Mouse (Mus musculus) forebrain, embryonic 10.5 days (tissue): Measurements from ENCODE around the gene Mlh1. TPM values are rescaled to one million over a fixed set of nuclear protein-coding genes. Genes with fewer than 3 reads are reported as not detected.

Source experiments
- DNase-seq: peaks from one replicate; pipeline ENCODE4 v3.0.0-alpha.2; 2017; ENCODE audit warnings: low spot score; ENCODE audit errors: extremely low spot score
- H3K27ac ChIP-seq: fragments of 300-500 bp; sonication (generic); 2 replicates; pipeline ENCODE4 v1.5.1; 2016; ENCODE audit warnings: mild to moderate bottlenecking
- H3K27me3 ChIP-seq: fragments of 300-500 bp; sonication (generic); 2 replicates; pipeline ENCODE4 v1.6.1; 2016; ENCODE audit warnings: mild to moderate bottlenecking; ENCODE audit not compliant: poor library complexity, severe bottlenecking
- H3K36me3 ChIP-seq: fragments of 300-500 bp; sonication (generic); replicated peaks from 2 replicates; pipeline ENCODE4 v1.6.1; 2016; ENCODE audit warnings: mild to moderate bottlenecking, moderate library complexity
- H3K4me1 ChIP-seq: fragments of 300-500 bp; sonication (generic); 2 replicates; pipeline ENCODE4 v1.6.1; 2016
- H3K4me3 ChIP-seq: fragments of 300-500 bp; sonication (generic); 2 replicates; pipeline ENCODE4 v1.5.1; 2016; ENCODE audit warnings: mild to moderate bottlenecking, moderate library complexity
- H3K9me3 ChIP-seq: fragments of 300-500 bp; sonication (generic); 2 replicates; pipeline ENCODE4 v1.6.1; 2016; ENCODE audit warnings: mild to moderate bottlenecking, moderate library complexity
- WGBS: fragments of 180-500 bp; shearing (Covaris S2); methylation state at CpG from one replicate; pipeline ENCODE4 v1.1.7; 2016; 5-methylcytosine and 5-hydroxymethylcytosine counted together
- polyA plus RNA-seq: library from polyadenylated mRNA; unstranded; fragments of >200 nt; fragmentation: Nextera tagmentation; extraction: Ambion mirVana; gene quantifications from 2 replicates; pipeline ENCODE4 v1.2.1, GENCODE M21; 2016

Gene Mlh1
- polyA plus RNA-seq, 1 experiment from 2014 or later, result 58.3 TPM

DNA sequence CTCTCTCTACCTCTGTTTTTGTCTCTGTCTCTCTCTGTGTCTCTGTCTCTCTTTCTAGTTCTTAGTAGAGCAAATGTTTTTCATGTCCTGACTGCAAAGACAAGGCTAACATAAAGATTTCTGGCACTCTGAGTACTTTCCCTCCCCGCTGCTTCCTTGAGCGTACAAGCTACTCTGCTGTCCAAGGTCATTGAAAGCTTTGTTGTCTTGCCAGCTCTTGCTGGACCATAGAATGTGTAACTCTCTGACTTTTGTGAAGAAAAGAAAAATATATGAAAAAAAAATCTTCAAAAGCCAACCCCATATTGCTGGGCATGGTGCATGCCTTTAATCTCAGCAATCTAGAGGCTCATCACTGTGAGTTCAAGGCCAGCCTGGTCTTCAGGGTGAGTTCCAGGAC lies 27.0 kb upstream of the Mlh1 start:
- Histone ChIP-seq H3K27ac (no peak overlapping the region), H3K4me1 (no peaks in the 10 kb centered on the region), H3K36me3 (no peaks in the 10 kb centered on the region), H3K9me3 (no peaks in the 10 kb centered on the region), H3K27me3 (no peaks in the 10 kb centered on the region), H3K4me3 (no peak overlapping the region)
- 96% methylated on average over 2 of the region's 2 CpGs for WGBS
- no peak for DNase-seq

DNA sequence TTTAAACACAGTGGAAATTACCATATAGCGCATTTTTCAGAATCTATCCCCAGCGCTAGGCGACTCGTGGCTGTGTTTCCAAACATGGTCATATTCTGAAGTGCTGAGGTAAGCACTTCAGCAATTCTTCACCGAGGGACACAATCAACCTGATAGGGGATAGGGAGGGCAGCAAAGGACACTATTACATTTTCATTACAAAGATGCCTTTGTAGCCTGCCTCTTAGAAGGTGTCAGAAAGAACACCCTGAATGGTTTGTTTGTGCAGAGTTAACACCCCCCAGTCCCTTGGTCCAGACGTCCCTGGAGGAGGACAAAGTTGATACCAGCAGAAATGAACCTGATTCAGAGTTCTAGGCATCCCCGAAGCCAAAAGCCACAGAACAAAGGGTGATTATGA lies 24.8 kb upstream of the Mlh1 start:
- DNase-seq, result no peak
- no peaks in the 10 kb centered on the region for H3K4me1 ChIP-seq
- H3K9me3 ChIP-seq, result no peaks in the 10 kb centered on the region
- no peak overlapping the region for H3K27ac ChIP-seq
- H3K27me3 ChIP-seq, result no peaks in the 10 kb centered on the region
- H3K36me3 ChIP-seq, result no peaks in the 10 kb centered on the region
- WGBS, result 86% methylated on average over 7 of the region's 7 CpGs
- H3K4me3 ChIP-seq, result no peak overlapping the region

DNA sequence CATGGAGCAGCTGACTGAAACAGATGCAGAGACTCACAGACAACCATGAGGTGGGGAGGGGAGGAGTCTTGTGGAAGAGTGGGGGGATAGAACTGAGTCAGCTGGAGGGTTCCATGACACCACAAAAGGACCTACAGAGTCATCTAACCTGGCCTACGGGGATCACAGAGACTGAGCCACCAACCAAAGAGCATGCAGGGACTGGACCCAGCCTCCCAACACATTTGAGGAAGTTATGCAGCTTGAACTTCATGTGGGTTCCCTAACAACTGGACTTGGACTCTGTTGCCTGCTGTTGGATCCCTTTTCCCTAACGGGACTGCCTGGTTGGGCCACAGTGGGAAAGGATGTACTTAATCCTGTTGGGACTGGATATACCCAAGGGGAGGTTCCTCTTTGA lies 23.7 kb upstream of the Mlh1 start:
- H3K4me3 ChIP-seq, result no peak overlapping the region
- H3K4me1 ChIP-seq, result no peaks in the 10 kb centered on the region
- no peaks in the 10 kb centered on the region for H3K27me3 ChIP-seq
- no peaks in the 10 kb centered on the region for H3K36me3 ChIP-seq
- H3K27ac ChIP-seq, result no peak overlapping the region
- WGBS, result 73% methylated on average over 2 of the region's 2 CpGs
- H3K9me3 ChIP-seq, result no peaks in the 10 kb centered on the region
- no peak for DNase-seq

DNA sequence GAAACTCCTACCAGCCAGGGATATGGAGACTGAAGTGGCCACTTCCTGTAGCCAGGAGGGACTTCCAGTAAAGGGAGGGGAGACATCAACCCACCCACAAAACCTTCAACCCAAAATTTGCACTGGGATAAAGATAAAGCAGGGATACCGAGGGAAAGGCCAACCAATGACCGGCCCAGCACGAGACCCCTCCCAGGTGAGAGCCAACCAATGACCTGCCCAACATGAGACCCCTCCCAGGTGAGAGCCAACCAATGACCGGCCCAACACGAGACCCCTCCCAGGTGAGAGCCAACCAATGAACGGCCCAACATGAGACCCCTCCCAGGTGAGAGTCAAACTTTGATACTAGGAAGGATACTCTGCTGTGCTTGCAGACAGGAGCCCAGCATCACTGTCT lies 23.3 kb upstream of the Mlh1 start:
- no peaks in the 10 kb centered on the region for H3K9me3 ChIP-seq
- no peaks in the 10 kb centered on the region for H3K27me3 ChIP-seq
- no peaks in the 10 kb centered on the region for H3K36me3 ChIP-seq
- peaks cover 3% of the 10 kb centered on the region for H3K4me1 ChIP-seq
- H3K4me3 ChIP-seq, result no peak overlapping the region
- 91% methylated on average over 6 of the region's 6 CpGs for WGBS
- DNase-seq, result no peak
- no peak overlapping the region for H3K27ac ChIP-seq

DNA sequence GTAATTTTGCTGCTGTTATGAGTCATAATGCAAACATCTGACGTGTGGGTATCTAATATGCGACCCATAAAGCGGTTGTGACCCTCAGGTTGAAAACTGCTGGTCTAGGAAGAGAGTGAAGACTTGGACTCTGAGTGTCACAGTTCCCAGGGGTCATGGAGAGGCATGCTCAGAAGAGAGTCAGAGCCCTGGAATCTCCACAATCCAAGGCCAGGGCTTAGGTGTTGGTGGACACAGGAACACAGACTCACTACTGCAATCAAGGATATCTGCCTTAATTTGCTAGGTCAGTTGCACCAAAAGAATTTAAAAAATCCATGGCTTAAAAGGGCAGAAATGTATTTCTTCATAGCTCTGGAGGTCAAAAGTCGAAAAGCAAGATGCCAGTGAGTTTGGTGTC lies 21.6 kb upstream of the Mlh1 start:
- H3K9me3 ChIP-seq, result no peaks in the 10 kb centered on the region
- DNase-seq, result no peak
- H3K27me3 ChIP-seq, result no peaks in the 10 kb centered on the region
- H3K4me3 ChIP-seq, result no peak overlapping the region
- no peak overlapping the region for H3K27ac ChIP-seq
- peaks cover 12% of the 10 kb centered on the region for H3K4me1 ChIP-seq
- H3K36me3 ChIP-seq, result no peaks in the 10 kb centered on the region
- 91% methylated on average over 4 of the region's 4 CpGs for WGBS

DNA sequence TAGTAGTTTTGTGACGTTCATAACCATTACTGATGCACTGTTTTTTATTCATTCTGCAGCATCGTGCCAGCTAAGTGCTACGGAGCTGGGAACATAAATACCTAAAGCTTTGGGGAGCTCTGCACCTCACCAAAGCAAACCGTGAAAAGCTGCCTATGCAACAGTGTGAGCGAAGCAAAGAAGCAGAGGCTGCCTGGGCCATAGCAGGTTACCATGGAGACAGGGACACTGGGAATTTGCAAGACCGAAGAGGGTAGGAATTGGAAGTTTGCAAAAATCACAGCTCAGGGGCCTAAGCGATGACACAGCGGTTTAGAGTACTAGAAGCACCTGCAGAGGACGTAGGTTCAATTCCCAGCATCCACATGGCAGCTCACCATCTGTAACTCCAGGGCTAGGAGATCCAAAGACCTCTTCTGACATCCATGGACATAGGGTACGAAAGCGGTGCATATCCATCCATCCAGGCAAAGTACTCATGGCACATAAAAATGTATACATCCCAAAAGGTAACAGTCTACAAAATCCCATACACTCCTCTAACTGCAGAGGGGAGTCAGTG lies 19.0 kb upstream of the Mlh1 start:
- 78% methylated on average over 11 of the region's 11 CpGs for WGBS
- H3K9me3 ChIP-seq, result no peaks in the 10 kb centered on the region
- no peaks in the 10 kb centered on the region for H3K36me3 ChIP-seq
- H3K27me3 ChIP-seq, result no peaks in the 10 kb centered on the region
- no peak for DNase-seq
- peaks cover 19% of the 10 kb centered on the region for H3K4me1 ChIP-seq
- H3K27ac ChIP-seq, result no peak overlapping the region
- no peak overlapping the region for H3K4me3 ChIP-seq

DNA sequence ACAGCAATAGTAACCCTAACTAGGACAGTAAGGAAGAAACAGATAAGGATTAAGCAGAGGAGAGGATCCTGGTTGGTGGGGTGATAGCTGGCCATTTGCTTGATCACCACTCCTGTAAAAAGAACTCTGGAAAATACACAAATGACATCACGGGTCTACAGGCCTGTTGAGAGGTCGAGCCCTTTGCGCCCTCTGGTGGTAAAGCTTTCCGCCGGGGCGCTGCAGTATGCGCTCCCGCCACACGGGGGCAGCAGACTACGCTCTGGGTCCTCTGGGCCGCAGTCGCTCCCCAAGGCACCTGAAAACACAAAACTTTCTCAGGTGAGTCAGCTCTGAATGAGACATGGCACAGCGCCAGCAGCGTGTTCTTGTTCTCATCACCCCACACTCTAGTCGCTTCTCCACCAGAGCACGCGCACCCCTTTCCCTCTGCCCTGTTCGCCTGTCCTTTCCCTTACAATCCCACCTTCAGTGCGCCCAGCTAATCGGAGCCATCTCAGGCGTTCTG lies 18.3 kb upstream of the Mlh1 start:
- peaks cover 26% of the 10 kb centered on the region for H3K4me1 ChIP-seq
- H3K9me3 ChIP-seq, result no peaks in the 10 kb centered on the region
- 15% methylated on average over 21 of the region's 21 CpGs for WGBS
- peak overlapping the region; percentile 62; the same call in 1 of the 2 replicates for H3K27ac ChIP-seq
- no peaks in the 10 kb centered on the region for H3K27me3 ChIP-seq
- peak overlapping the region; percentile 12; the same call in 1 of the 2 replicates for H3K4me3 ChIP-seq
- H3K36me3 ChIP-seq, result no peaks in the 10 kb centered on the region
- peak; percentile 87 for DNase-seq

DNA sequence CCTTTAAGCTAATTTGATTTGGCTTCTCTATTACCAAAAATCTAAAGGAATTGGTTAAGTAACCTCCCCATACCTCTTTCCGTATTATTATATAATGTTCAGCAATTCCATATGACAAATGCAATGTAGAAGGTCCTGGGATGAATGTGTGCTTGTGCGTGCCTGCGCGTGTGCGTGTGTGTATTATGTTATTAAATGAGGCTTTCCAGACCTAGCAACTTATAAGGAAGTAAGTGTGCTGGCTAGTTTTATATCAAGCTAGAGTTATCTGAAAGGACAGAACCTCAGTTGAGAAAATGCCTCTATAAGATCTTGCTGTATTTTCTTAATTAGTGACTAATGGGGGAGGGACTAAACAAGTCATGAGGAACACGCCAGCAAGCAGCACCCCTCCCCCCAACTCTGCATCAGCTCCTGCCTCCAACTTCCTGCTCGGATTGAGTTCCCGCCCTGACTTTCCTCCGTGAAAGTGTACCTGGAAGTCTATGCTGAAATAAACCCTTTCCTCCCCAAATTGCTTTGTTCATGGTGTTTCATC lies 17.8 kb upstream of the Mlh1 start:
- no peaks in the 10 kb centered on the region for H3K36me3 ChIP-seq
- H3K27me3 ChIP-seq, result no peaks in the 10 kb centered on the region
- DNase-seq, result peak; percentile 21
- peaks cover 28% of the 10 kb centered on the region for H3K4me1 ChIP-seq
- no peaks in the 10 kb centered on the region for H3K9me3 ChIP-seq
- H3K4me3 ChIP-seq, result peak overlapping the region; percentile 12; the same call in 1 of the 2 replicates
- H3K27ac ChIP-seq, result peak overlapping the region; percentile 62; the same call in 1 of the 2 replicates
- 58% methylated on average over 9 of the region's 9 CpGs for WGBS

DNA sequence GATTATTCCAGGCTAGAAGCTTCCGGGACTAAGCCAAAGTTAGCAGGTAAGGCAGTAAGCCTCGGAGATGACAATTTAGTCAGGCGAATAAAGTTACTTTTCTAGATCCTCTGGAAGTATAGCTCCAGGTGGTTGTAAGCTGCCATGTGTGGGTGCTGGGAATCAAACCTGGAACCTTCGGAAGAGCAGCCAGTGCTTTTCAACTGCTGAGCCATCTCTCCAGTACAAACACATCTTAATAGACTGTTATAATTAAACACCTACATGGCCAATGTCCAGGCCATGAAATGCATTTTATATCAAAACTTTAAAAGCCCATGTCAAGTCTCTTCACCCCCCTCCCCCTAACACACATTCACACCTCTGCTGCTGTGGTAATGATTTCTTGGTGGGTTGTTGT lies 16.4 kb upstream of the Mlh1 start:
- Histone ChIP-seq H3K27me3 (no peaks in the 10 kb centered on the region), H3K36me3 (no peaks in the 10 kb centered on the region), H3K27ac (no peak overlapping the region), H3K4me1 (peaks cover 28% of the 10 kb centered on the region), H3K9me3 (no peaks in the 10 kb centered on the region), H3K4me3 (no peak overlapping the region)
- 93% methylated on average over 4 of the region's 4 CpGs for WGBS
- DNase-seq, result no peak

DNA sequence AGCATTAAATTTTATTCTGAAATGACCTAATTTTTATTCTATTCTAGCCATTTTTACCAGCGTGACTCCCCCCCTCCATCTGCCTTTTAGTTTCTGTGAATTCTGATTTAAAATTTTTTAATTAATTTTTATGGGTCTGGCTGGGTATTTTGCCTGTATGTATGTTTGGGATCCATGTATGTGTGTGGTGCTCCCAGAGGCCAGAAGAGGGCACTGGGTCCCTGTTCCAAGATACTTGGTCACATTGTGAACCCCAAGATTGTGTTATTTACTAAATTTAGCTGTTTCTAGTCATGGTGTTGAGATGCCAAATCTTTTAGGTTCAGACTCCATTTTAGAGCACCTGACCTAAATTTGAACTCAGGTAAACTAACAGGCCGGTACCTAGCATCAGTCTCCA lies 14.9 kb upstream of the Mlh1 start:
- Histone ChIP-seq H3K27me3 (no peaks in the 10 kb centered on the region), H3K4me3 (no peak overlapping the region), H3K36me3 (no peaks in the 10 kb centered on the region), H3K4me1 (peaks cover 28% of the 10 kb centered on the region), H3K27ac (no peak overlapping the region), H3K9me3 (no peaks in the 10 kb centered on the region)
- DNase-seq, result no peak
- WGBS, result 83% methylated on average over 2 of the region's 2 CpGs

DNA sequence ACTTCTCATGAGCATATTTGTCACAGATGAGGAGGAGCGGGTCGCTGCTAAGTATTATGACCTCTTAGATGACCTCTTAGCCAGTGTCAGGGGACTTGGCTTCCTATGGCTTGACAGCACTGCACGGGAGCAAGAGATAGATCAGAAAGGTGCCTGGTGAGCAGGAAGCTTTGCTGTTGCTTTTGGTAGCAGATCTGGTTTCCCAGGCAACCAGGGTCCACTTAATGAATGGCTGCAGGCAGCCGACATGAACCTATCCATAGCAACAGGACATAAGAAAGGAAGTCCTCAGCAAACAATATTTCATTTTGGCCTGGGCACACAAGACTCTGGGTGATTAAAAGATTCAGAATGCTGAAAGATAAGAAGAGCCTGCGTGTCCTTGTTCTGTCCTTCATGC lies 14.1 kb upstream of the Mlh1 start:
- WGBS, result 30% methylated on average over 5 of the region's 5 CpGs
- peaks cover 28% of the 10 kb centered on the region for H3K4me1 ChIP-seq
- no peak overlapping the region for H3K27ac ChIP-seq
- no peaks in the 10 kb centered on the region for H3K27me3 ChIP-seq
- no peaks in the 10 kb centered on the region for H3K36me3 ChIP-seq
- H3K9me3 ChIP-seq, result no peaks in the 10 kb centered on the region
- peak; percentile 30 for DNase-seq
- no peak overlapping the region for H3K4me3 ChIP-seq

DNA sequence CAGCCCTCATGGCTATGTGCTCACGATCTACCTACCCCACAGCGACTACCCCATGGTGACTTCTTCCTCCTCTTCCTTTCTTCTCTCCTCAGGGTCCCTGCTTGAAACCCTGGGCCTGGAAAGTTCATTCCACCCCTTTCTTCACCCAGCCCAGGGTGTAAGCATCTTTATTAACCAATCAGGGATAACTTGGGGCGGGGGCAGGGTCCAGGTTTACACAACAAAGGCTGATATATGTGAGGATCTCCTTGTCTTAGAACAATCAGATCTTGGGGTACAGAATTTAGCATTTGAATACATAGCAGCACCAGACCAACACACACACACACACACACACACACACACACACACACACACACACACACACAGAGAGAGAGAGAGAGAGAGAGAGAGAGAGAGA lies 13.5 kb upstream of the Mlh1 start:
- DNase-seq, result no peak
- 38% methylated on average over 3 of the region's 3 CpGs for WGBS
- H3K36me3 ChIP-seq, result no peaks in the 10 kb centered on the region; the same call in 1 of the 2 replicates

DNA sequence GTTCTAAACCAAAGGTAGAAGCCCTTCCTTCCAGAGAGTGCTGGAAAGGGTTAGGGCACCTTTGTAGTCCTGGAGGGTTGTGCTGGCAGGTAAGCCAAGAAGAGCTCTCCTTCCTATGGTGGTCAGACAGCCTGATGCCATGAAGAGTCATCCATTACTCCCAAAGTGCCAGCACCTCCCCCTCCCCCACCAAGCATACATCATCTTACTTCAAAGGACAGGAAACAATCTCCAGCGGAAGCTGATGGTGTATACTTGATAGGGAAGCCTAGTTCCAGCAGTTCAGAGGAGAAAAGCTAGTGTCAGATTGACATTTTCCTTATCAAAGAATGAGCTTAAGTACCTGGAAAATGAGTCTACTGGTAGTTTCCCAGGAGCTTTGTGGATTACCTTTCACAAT lies 3.6 kb upstream of the Mlh1 start:
- DNase-seq, result no peak
- H3K36me3 ChIP-seq, result peaks cover 66% of the 10 kb centered on the region

More for the DNA sequence above, 13.5 kb upstream of the Mlh1 start:
- Histone ChIP-seq H3K9me3 (no peaks in the 10 kb centered on the region), H3K27me3 (no peaks in the 10 kb centered on the region), H3K4me3 (no peak overlapping the region), H3K27ac (no peak overlapping the region), H3K4me1 (peaks cover 27% of the 10 kb centered on the region)

More for the DNA sequence above, 3.6 kb upstream of the Mlh1 start:
- 76% methylated on average over 1 of the region's 1 CpGs for WGBS
- no peaks in the 10 kb centered on the region for H3K27me3 ChIP-seq
- no peak overlapping the region for H3K27ac ChIP-seq
- H3K4me1 ChIP-seq, result peaks cover 50% of the 10 kb centered on the region
- peak overlapping the region; percentile 15 for H3K4me3 ChIP-seq
- no peaks in the 10 kb centered on the region for H3K9me3 ChIP-seq
